Mouse (Mus musculus) ES-CJ7 (cell line): ENCODE measurements around the gene Xxylt1.

Source experiments
- DNase-seq: peaks from one replicate; pipeline ENCODE4 v3.0.0; 2011; ENCODE audit warnings: low read depth, low spot score

Gene Xxylt1

GRCm38 (mm10) chr16:31081125-31081664 lies at the start of gene Xxylt1:
Gene Xxylt1 (minus strand): TSS chr16:31081432.
- DNase-seq, result peak; percentile 90

GRCm38 (mm10) chr16:31128116-31128515 lies 46.9 kb upstream of the Xxylt1 start:
- no peak for DNase-seq

- DNase-seq, result no peak
These were observed 43.8 kb upstream of the Xxylt1 start for GRCm38 (mm10) chr16:31124991-31125390.

GRCm38 (mm10) chr16:31121612-31122011 lies 40.4 kb upstream of the Xxylt1 start:
- no peak for DNase-seq

- no peak for DNase-seq
These were observed 32.4 kb upstream of the Xxylt1 start for GRCm38 (mm10) chr16:31113596-31113995.

DNA sequence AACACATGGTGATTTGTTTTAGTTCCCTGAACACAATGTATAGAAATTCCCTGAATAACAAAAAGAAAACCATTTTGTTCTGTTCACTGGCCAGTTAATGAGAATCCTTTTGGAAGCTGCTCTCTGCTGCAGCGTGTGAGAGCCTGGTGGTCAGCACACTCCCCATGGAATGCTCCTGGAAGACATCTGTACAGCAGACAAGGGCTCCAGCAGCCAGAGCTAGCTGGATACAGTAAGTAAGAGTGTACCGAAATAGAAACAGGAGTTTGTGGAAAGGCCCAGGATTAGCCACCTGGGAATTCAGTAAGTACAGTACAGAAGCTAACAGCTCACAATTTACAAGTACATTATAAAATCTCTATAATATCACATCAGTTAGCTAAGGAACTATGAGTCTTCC lies 20.1 kb upstream of the Xxylt1 start:
- DNase-seq, result no peak

DNA sequence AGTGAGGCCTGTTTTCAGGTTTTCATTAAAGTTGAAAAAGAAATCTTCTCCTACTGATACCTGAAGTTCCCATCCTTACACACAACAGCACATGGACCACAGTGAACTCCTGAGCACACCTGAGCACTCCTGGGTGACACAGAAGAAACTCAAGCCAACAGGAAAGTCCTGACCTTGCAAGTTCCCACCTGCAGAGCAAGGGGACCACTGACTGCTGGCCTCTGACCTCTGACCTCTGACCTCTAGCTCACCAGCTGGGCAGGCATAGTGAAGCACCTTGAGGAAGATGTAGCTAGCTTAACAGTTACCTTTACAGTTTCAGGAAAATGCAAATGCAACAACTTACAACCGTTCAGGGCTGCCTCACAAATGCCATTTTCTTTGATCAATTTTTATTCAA lies 18.7 kb upstream of the Xxylt1 start:
- DNase-seq, result peak; percentile 17

GRCm38 (mm10) chr16:31094036-31094435 lies 12.8 kb upstream of the Xxylt1 start:
- no peak for DNase-seq

- no peak for DNase-seq
These were observed 12.0 kb upstream of the Xxylt1 start for GRCm38 (mm10) chr16:31093186-31093585.

GRCm38 (mm10) chr16:31081891-31082290 lies 659 bp upstream of the Xxylt1 start:
- DNase-seq, result no peak

DNA sequence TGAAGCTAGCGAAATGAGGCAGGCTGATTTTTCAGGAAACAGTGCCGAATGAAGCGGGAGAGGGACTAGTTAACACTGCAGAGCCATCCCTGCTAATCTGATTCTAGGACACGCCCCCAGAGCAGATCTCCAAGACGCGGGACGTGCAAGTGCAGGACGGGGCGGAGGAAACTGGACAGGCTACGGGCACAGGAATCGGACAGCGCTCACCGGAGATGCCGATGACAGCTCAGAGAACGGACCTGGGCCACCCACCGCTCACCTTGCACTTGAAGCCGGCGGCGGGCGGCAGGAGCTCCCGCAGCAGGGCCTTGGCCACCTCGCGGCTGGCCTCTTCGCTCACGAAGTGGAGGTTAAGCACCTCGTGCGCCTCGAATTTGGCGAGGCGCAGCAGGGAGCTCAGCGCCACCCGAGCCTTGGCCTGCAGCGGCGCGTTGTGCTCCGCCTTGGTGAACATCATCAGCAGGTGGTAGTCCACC lies 620 bp downstream of the Xxylt1 start:
- peak; percentile 41 for DNase-seq

- no peak for DNase-seq
These were observed 3.8 kb downstream of the Xxylt1 start for GRCm38 (mm10) chr16:31077396-31077795.

DNA sequence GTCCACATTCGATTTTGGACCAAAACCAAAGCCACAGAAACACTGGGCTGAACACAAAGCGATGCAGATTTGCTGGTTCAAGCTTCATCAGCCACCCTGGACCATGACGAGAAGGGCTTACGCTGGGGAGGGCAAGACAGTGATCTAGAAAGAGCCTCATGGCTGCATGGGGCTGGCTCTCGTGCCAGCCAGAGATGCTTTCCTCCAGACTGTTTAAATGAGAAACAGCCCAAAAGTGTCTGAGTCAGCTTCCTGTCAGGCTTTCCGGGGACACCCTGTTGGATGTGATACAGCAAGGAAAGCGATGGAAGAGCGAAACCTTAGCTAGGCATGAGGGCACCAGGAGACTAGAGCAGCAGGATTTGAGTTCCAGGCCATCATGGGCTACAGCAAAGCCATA lies 4.8 kb downstream of the Xxylt1 start:
- no peak for DNase-seq

DNA sequence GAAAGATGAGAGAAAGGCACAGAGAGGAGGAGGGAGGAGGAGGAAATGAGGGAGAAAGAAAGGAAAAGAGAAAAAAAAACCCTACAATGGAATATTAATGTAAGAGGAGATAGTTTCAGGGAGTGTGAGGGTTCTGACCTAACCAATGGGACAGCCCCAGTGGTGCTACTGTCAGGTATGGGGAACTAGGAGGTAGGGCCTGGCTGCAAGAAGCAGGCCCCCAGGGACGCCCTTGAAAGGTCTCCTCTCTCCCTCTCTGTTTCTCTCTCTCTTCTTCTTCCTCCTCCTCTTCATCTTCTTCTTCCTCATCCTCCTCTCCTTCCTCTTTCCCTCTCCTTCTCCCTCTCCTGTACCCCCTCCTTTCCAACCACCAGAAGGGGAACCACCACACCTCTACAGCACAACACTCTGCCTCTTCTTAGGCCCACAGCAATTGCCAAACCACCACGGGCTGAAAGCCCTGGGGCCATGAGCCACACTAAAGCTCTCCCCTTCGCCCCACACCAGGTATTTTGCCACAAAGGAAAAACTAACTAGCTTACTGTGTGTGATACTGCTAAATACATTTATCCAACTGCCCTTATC lies 6.8 kb downstream of the Xxylt1 start:
- DNase-seq, result no peak

DNA sequence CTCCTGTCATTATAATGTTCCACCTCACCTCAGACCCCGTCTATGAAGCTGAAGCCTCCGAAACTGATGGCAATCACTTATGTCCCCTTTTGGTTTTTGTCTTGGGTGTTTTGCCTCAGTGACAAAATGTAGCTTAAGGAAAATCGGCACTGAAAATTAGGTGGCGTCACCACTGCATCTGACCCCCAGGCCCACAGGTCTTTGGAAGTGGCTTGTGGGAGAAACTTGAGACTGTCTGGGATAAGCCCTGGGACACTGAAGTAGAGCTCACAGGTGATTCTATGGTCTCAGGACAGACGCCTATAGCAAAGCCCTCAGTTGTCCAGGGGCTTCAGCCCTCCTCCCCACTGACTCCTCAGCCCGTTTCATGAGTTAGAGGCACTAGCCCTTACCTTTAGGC lies 9.5 kb downstream of the Xxylt1 start:
- no peak for DNase-seq

GRCm38 (mm10) chr16:31070358-31071133 lies 10.7 kb downstream of the Xxylt1 start:
- peak; percentile 95 for DNase-seq

DNA sequence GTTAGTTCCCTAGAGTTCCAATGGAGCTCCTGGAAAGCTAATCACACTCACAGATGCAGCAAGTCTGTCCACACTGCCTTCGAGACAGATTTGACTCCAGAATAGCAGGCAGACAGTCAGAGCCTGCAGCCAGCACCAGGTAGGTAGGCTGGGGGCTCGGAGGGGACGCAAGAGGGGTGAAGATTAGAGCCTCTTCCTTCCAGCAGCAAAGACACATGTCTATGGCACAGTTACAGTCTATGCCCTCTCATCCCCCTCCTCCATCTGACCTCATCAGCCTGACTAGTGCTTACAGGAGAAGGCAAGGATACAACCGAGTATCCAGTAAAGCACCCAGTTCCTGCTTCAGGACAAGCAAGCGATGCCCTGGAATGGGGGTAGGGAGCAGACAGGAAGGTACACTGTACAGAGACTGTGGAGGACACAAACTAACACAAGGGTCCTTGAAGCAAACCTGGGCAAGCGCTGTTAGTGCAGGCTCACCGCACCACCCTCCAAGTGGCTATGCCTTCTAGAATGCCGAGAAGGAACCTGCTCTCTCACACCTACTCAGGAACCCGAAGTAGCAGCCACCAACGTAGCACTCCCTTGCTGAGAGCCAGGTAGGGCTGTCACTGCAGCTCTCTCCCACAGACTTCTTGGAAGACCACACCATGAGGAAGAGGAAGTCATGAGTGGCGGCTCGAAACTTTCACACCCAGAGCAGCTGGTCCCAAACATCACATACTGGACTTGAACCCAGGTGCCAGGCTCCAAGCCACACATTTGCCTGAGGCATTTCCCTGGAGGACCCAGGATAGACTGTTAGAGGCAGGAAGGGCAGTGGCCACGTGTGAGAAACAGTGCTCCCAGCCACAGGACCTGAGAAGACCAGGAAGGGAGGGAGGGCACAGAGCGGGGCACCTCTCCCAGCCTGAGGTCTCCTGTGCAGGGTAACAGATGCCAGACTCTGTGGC lies 11.7 kb downstream of the Xxylt1 start:
- no peak for DNase-seq

DNA sequence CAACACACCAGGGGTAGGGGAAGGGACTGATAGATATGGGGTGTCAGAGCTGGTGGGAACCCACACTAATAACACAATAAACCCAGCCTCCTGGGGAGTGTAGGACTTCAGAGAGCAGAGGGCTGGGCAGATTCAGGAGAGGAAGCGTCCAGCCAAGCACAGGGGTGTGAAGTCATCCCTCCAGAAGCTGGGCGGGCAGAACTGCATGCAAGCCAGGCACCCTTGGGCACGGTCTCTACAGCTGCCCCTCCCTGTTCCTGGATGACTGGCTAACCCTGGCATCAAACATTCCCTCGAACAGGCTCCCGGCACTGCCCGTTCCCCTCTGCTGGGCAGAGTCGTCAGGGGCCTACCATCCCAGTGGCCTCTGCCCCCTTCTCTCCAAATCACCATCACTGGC lies 13.0 kb downstream of the Xxylt1 start:
- no peak for DNase-seq

DNA sequence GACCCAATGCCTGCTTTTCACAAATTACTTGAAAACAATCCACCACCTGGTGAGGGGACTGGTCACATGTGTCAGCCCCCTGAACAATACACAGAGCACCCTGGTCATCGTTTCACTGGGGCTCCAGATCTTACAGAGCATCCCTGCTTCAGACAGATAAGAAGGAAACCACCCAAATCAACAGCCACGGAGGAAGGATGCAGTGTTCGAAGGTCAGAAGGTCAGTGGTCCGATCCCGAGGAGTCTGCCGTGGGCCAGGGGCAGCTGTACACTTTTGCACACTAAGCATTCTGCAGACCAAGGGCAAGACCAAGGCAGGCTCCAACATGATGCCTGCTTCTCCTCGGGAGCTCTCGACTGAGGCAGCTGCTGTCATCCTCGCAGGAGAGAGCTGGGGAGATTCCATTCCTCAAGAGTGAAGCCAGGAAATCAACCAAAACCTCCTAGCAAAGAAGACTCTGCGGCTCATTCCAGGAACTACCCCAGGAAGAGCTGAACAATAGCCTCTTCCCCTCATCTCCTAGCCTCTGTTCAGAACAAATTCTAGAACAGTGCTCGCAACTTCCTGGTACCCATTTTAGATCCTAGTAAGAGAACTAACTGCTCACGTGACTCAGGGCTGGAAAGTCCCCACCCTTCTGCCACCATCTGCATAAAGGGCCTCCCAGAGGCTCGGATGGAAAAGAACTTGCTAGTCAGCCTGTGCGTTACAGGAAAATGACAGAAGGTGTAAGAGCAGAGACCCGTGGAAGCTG lies 14.7 kb downstream of the Xxylt1 start:
- peak; percentile 23 for DNase-seq

GRCm38 (mm10) chr16:31064782-31065181 lies 16.4 kb downstream of the Xxylt1 start:
- no peak for DNase-seq

GRCm38 (mm10) chr16:31062918-31063317 lies 18.3 kb downstream of the Xxylt1 start:
- DNase-seq, result no peak
